Mouse (Mus musculus) embryonic stem cell, embryonic (primary cell): ENCODE measurements around the gene Zfp984.
"Not testable (repeated sequence)": the region's sequence is repeated elsewhere in the genome, so short reads cannot be mapped to it uniquely, and the experiment has no call there.

Experiments used
- CTCF ChIA-PET, 4 experiments: fragments of 300-600 bp in 2 of 4; fragments of 350-600 bp in 2 of 4; sonication (Branson Sonifier 250); formaldehyde crosslinking; loops; one replicate each; lab custom pipeline; 2022; ENCODE audit warnings: inconsistent platforms in 2 of 4; lab: Charles Lee
- POLR2A ChIA-PET, 4 experiments: fragments of 300-600 bp in 2 of 4; fragments of 350-600 bp in 2 of 4; sonication (Branson Sonifier 250); formaldehyde crosslinking; loops; one replicate each; lab custom pipeline; 2022; ENCODE audit warnings: antibody characterized with exemption in 4 of 4, inconsistent platforms in 1 of 4; lab: Charles Lee

Zfp984 gene

GRCm38 (mm10) chr4:147809292-147809965, at the start of gene Zfp984:
Gene Zfp984 (minus strand): TSS chr4:147809788.
- CTCF ChIA-PET, result not testable (repeated sequence)
- POLR2A ChIA-PET, result interaction anchor here in 3 of 4 experiments (0.7 to 2.5 kb wide), 10 partner anchors 8 to 360 kb away, joined by 3 to 10 read pairs (median 4); partner anchors contain the start of genes Clcn6 (in 1 of the 3) and Mthfr (in 1 of the 3)

DNA sequence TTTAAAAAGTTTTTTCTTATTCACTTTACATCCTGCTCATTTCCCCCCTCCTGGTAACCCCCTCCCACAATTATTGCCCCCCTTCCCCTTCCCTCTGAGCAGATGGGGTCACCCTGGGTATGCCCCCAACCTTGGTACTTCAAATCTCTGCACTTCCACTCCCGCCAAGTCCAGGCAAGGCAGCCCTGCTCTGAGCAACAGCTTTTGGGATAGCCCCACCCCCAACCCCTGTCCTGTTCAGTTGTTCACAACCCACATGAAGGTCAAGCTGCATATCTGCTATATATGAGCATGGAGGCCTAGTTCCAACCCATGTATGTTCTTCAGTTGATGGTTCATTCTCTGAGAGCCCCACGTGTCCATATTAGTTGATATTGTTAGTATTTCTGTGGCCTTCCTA, 41.2 kb upstream of the Zfp984 start:
- ChIA-PET CTCF (no interaction called here), POLR2A (interaction anchor here in 1 of 4 experiments (0.6 to 1.6 kb wide), 4 partner anchors 8 to 59 kb away, joined by 3 to 7 read pairs (median 3); partner anchors contain the start of genes Fv1 and Miip)

- POLR2A ChIA-PET, result interaction anchor here in 3 of 4 experiments (0.7 to 2.3 kb wide), 15 partner anchors 10 to 709 kb away, joined by 3 to 6 read pairs (median 3); partner anchors contain the start of genes Fv1 (in 1 of the 3), Mfn2 (in 1 of the 3) and Miip (in 1 of the 3)
- CTCF ChIA-PET, result interaction anchor here in 1 of 4 experiments (0.6 kb wide), 1 partner anchor 31 kb away, joined by 3 read pairs; no protein-coding TSS in a partner anchor
Measured at GRCm38 (mm10) chr4:147848584-147848991, 39.0 kb upstream of the Zfp984 start.

- ChIA-PET POLR2A (interaction anchor here in 3 of 4 experiments (0.7 to 2.3 kb wide), 16 partner anchors 11 to 710 kb away, joined by 3 to 6 read pairs (median 3); partner anchors contain the start of genes Fv1 (in 1 of the 3), Mfn2 (in 1 of the 3) and Miip (in 1 of the 3)), CTCF (interaction anchor here in 2 of 4 experiments (0.6 kb wide), 2 partner anchors 31 to 1661 kb away, joined by 3 to 4 read pairs; no protein-coding TSS in a partner anchor)
Measured at GRCm38 (mm10) chr4:147847614-147848583, 38.3 kb upstream of the Zfp984 start, which contains the start of gene Zfp933. Gene Zfp933 (minus strand): TSS chr4:147848366.

- POLR2A ChIA-PET, result no interaction called here
- CTCF ChIA-PET, result interaction anchor here in 1 of 4 experiments (0.6 kb wide), 1 partner anchor 715 kb away, joined by 3 read pairs; no protein-coding TSS in a partner anchor
Measured at GRCm38 (mm10) chr4:147842871-147843270, 33.3 kb upstream of the Zfp984 start.

- CTCF ChIA-PET, POLR2A ChIA-PET: not testable (repeated sequence)
Measured at GRCm38 (mm10) chr4:147839282-147839681, 29.7 kb upstream of the Zfp984 start.

GRCm38 (mm10) chr4:147824389-147824788, 14.8 kb upstream of the Zfp984 start:
- CTCF ChIA-PET, result no interaction called here
- POLR2A ChIA-PET, result interaction anchor here in 1 of 4 experiments (1.7 to 1.9 kb wide), 2 partner anchors 15 to 17 kb away, joined by 6 to 10 read pairs; partner anchors contain the start of gene Zfp984

- CTCF ChIA-PET, result not testable (repeated sequence)
- POLR2A ChIA-PET, result interaction anchor here in 1 of 4 experiments (2.0 kb wide), 1 partner anchor 12 kb away, joined by 9 read pairs; the partner anchor contains the start of gene Zfp984
Measured at GRCm38 (mm10) chr4:147821414-147821813, 11.8 kb upstream of the Zfp984 start.

GRCm38 (mm10) chr4:147819659-147820058, 10.1 kb upstream of the Zfp984 start:
- POLR2A ChIA-PET, result interaction anchor here in 2 of 4 experiments (0.9 to 1.6 kb wide), 3 partner anchors 10 to 29 kb away, joined by 3 to 8 read pairs (median 3); partner anchors contain the start of genes Zfp933 (in 1 of the 2) and Zfp984 (in 1 of the 2)
- CTCF ChIA-PET, result not testable (repeated sequence)

DNA sequence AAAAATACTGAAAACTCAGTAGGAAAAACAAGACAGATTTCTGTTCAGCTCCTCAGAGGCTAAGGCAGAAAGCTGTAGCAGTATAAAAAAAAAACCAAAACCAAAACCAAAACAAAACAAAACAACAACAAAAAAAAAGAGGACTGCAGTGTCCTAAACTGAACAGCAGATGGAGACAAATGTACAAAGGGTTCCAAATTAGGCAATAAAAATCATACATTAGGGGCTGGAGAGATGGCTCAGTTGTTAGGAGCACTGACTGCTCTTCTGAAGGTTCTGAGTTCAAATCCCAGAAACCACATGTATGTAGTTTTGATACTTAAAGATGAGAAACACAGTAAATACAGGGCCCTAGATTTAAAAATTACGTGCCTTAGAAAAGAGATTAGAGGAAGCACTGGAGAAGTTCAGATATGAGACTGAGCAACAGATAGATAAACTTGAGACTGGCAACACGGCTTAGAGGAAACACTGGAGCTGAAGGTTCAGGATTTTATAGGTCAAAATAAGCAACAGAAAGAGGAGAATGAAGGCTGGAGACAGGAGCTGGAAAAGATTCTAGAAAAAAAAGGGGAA, 5.1 kb upstream of the Zfp984 start:
- ChIA-PET POLR2A (interaction anchor here in 1 of 4 experiments (0.9 to 1.4 kb wide), 3 partner anchors 56 to 335 kb away, joined by 3 read pairs; no protein-coding TSS in a partner anchor), CTCF (interaction anchor here (0.6 to 1.5 kb wide), 6 partner anchors 64 to 786 kb away, joined by 3 to 6 read pairs (median 4); partner anchors contain the start of gene Zfp985 (in 1 of the 4))

GRCm38 (mm10) chr4:147813249-147813765, 3.7 kb upstream of the Zfp984 start:
- ChIA-PET CTCF (no interaction called here), POLR2A (no interaction called here)

GRCm38 (mm10) chr4:147809966-147810304, 347 bp upstream of the Zfp984 start:
- POLR2A ChIA-PET, result interaction anchor here in 3 of 4 experiments (0.9 to 2.5 kb wide), 6 partner anchors 9 to 361 kb away, joined by 3 to 10 read pairs (median 8); no protein-coding TSS in a partner anchor
- CTCF ChIA-PET, result not testable (repeated sequence)

DNA sequence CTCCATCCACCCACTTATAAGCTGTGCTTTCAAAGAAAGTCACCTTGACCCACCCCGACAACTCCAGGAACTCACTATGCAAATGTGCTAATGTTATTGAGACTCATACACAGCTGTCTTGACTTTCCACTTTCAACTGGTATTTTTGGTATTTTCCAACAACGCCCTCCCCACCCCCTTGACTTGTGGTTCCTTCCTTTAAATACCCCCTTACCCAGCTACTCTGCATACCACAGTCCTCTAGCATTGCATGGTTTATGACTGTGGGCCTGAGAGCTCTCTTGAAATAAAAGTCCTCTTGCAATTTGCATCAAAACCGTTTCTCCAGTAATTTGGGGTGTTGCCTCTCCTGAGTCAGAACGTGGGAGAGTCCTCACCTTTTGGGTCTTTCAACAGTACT, 1.1 kb downstream of the Zfp984 start:
- ChIA-PET POLR2A (interaction anchor here in 1 of 4 experiments (0.6 to 2.5 kb wide), 6 partner anchors 9 to 276 kb away, joined by 3 to 10 read pairs (median 4); partner anchors contain the start of genes Clcn6 and Mthfr), CTCF (interaction anchor here in 1 of 4 experiments (0.5 kb wide), 1 partner anchor 14 kb away, joined by 4 read pairs; no protein-coding TSS in a partner anchor)

- POLR2A ChIA-PET, result interaction anchor here in 1 of 4 experiments (0.8 kb wide), 1 partner anchor 70 kb away, joined by 4 read pairs; no protein-coding TSS in a partner anchor
- CTCF ChIA-PET, result not testable (repeated sequence)
Measured at GRCm38 (mm10) chr4:147795308-147795707, 14.3 kb downstream of the Zfp984 start.

GRCm38 (mm10) chr4:147794026-147794665, 15.4 kb downstream of the Zfp984 start:
- POLR2A ChIA-PET, result interaction anchor here in 2 of 4 experiments (0.6 kb wide), 2 partner anchors 117 to 1301 kb away, joined by 3 to 6 read pairs; no protein-coding TSS in a partner anchor

GRCm38 (mm10) chr4:147793390-147793916, 16.1 kb downstream of the Zfp984 start:
- POLR2A ChIA-PET, result interaction anchor here in 1 of 4 experiments (0.6 kb wide), 1 partner anchor 118 kb away, joined by 6 read pairs; no protein-coding TSS in a partner anchor
- CTCF ChIA-PET, result not testable (repeated sequence)

More at GRCm38 (mm10) chr4:147794026-147794665, 15.4 kb downstream of the Zfp984 start:
- CTCF ChIA-PET, result interaction anchor here in 1 of 4 experiments (0.7 kb wide), 1 partner anchor 14 kb away, joined by 4 read pairs; no protein-coding TSS in a partner anchor
